Mouse (Mus musculus): ENCODE results near the gene Acsbg2. TPM values are rescaled to one million over a fixed set of nuclear protein-coding genes. Genes with fewer than 3 reads are reported as not detected.

Gene Acsbg2
- total and polyA plus RNA-seq, 2 experiments: not detected

DNA sequence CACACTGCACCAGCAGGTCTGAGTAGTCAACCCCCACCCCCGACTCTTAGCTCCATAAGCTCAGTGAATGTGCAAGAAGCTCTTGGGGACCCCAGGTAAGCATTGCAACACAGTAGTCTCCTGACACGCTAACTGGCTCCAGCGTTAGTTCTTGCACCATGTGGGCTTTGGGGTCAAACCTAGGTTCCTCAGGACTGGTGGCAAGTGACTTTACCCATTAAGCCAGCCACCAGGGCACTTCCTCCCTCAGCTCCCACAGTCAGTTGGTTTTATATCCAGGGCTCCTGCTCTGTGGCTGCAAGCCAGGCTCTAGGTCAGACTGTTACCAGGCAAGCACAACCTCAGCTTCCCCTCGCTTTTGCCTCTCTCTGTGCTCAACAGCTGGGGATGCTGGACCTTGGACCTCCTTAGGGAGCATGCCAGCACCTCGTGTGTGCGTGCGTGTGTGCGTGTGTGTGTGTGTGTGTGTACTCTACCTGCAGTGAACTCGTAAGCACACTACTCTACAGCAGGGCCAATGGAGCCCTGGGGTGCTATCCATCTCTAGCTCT lies 21.2 kb upstream of the Acsbg2 start:
- H3K27ac ChIP-seq (replicated peaks; ENCODE audit: insufficient read depth, low read depth, low read length): no peak overlapping the region
- H3K27me3 ChIP-seq (ENCODE audit: control insufficient read depth, insufficient read depth, low read length): no peaks in the 10 kb centered on the region
- no peak overlapping the region for H3K4me3 ChIP-seq (ENCODE audit: insufficient read depth, low read depth, low read length)
- WGBS: 83% methylated on average over 9 of the region's 9 CpGs
- H3K9ac ChIP-seq (ENCODE audit: low read depth, low read length): no peak overlapping the region
- no peaks in the 10 kb centered on the region for H3K79me2 ChIP-seq (ENCODE audit: control insufficient read depth, insufficient read depth, low read length)
- H3K4me1 ChIP-seq (ENCODE audit: control insufficient read depth, insufficient read depth, low read length): no peaks in the 10 kb centered on the region
- no peak for DNase-seq (ENCODE audit: extremely low read depth, low read depth, low spot score)
- TF ChIP-seq POLR2A (IDR thresholded peaks at IDR 0.05; ENCODE audit: extremely low read depth, insufficient read depth, low read length) (no peak), CTCF (IDR thresholded peaks at IDR 0.05; ENCODE audit: low read depth, low read length) (no peak)
- peaks cover 1% of the 10 kb centered on the region; the same call in 1 of the 2 replicates for H3K36me3 ChIP-seq (ENCODE audit: control insufficient read depth, insufficient read depth, low read length)

DNA sequence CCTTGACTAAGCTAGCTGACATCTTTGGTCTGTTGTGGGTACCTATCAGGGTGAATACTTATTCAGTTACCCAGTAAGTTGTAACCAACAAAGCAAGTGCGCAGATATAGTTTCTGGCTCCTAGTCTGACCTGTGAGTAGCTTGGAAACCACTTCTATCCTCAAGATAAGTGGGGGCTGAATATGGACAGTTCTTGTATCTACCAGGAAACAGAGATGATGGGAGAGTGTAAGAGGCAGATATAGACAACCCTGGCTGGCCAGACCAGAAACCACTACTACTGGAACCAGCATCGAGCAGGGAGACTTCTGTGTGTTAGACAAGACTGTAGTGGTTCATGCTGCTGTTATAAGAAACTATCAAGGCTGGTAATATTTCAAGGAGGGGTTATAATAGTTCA lies 15.8 kb upstream of the Acsbg2 start:
- no peak for TF ChIP-seq CTCF (IDR thresholded peaks at IDR 0.05; ENCODE audit: low read depth, low read length)
- no peak overlapping the region for H3K4me3 ChIP-seq (ENCODE audit: insufficient read depth, low read depth, low read length)
- no peaks in the 10 kb centered on the region for H3K79me2 ChIP-seq (ENCODE audit: control insufficient read depth, insufficient read depth, low read length)
- peaks cover 1% of the 10 kb centered on the region; the same call in 1 of the 2 replicates for H3K36me3 ChIP-seq (ENCODE audit: control insufficient read depth, insufficient read depth, low read length)
- no peak overlapping the region for H3K27ac ChIP-seq (replicated peaks; ENCODE audit: insufficient read depth, low read depth, low read length)
- 98% methylated on average over 2 of the region's 2 CpGs for WGBS
- no peak overlapping the region for H3K9ac ChIP-seq (ENCODE audit: low read depth, low read length)
- H3K27me3 ChIP-seq (ENCODE audit: control insufficient read depth, insufficient read depth, low read length): no peaks in the 10 kb centered on the region
- no peak for DNase-seq (ENCODE audit: extremely low read depth, low read depth, low spot score)
- no peaks in the 10 kb centered on the region for H3K4me1 ChIP-seq (ENCODE audit: control insufficient read depth, insufficient read depth, low read length)

DNA sequence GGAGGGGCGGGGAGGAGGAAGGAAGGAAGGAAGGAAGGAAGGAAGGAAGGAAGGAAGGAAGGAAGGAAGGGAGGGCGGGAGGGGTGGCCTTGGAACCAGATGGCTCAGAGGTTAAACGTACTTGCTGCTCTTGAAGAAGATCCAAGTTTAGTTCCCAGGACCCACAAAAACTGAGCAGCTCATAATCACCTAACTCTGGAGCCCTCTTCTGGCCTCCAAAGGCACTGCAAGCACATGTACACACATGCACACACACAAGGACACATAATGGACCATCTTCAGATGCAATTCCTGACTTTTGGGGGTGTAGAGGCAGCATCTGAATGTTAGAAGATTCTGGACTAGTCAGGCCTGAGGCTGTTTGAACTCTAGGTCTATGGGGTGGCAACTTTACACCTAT lies 13.8 kb upstream of the Acsbg2 start:
- H3K27ac ChIP-seq (replicated peaks; ENCODE audit: insufficient read depth, low read depth, low read length): no peak overlapping the region
- H3K4me3 ChIP-seq (ENCODE audit: insufficient read depth, low read depth, low read length): no peak overlapping the region
- 78% methylated on average over 2 of the region's 3 CpGs for WGBS
- no peak for DNase-seq (ENCODE audit: extremely low read depth, low read depth, low spot score)
- no peaks in the 10 kb centered on the region for H3K27me3 ChIP-seq (ENCODE audit: control insufficient read depth, insufficient read depth, low read length)
- no peaks in the 10 kb centered on the region for H3K79me2 ChIP-seq (ENCODE audit: control insufficient read depth, insufficient read depth, low read length)
- H3K4me1 ChIP-seq (ENCODE audit: control insufficient read depth, insufficient read depth, low read length): no peaks in the 10 kb centered on the region
- TF ChIP-seq CTCF (IDR thresholded peaks at IDR 0.05; ENCODE audit: low read depth, low read length) (0 out of 2 replicates have a peak, but pooled peaks have one; percentile 9), POLR2A (IDR thresholded peaks at IDR 0.05; ENCODE audit: extremely low read depth, insufficient read depth, low read length) (no peak)
- peaks cover 1% of the 10 kb centered on the region; the same call in 1 of the 2 replicates for H3K36me3 ChIP-seq (ENCODE audit: control insufficient read depth, insufficient read depth, low read length)
- no peak overlapping the region for H3K9ac ChIP-seq (ENCODE audit: low read depth, low read length)

DNA sequence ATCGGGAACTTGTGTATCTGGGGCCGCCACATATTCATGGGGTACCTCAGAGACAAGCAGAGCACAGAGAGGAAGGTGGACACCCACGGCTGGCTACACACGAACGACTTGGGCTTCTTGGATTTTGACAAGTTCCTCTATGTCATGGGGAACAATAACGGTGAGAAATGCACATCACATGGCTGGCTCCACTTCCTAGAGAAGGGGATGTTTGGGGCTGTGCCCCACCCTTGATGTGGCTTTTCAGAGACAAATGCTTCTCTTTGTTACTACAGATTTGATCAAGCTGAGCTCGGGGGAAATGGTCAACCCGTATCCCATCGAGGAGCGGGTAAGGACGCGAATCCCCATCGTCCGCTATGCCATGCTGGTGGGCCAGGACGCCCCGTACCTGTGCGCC lies 10.6 kb upstream of the Acsbg2 start:
- Histone ChIP-seq H3K4me1 (ENCODE audit: control insufficient read depth, insufficient read depth, low read length) (no peaks in the 10 kb centered on the region), H3K79me2 (ENCODE audit: control insufficient read depth, insufficient read depth, low read length) (no peaks in the 10 kb centered on the region), H3K36me3 (ENCODE audit: control insufficient read depth, insufficient read depth, low read length) (no peaks in the 10 kb centered on the region), H3K27ac (replicated peaks; ENCODE audit: insufficient read depth, low read depth, low read length) (no peak overlapping the region), H3K4me3 (ENCODE audit: insufficient read depth, low read depth, low read length) (no peak overlapping the region), H3K9ac (ENCODE audit: low read depth, low read length) (no peak overlapping the region), H3K27me3 (ENCODE audit: control insufficient read depth, insufficient read depth, low read length) (no peaks in the 10 kb centered on the region)
- 88% methylated on average over 17 of the region's 17 CpGs for whole genome bisulfite sequencing
- no peak for TF ChIP-seq POLR2A (IDR thresholded peaks at IDR 0.05; ENCODE audit: extremely low read depth, insufficient read depth, low read length)
- TF ChIP-seq CTCF (IDR thresholded peaks at IDR 0.05; ENCODE audit: low read depth, low read length): no peak
- DNase-seq (ENCODE audit: extremely low read depth, low read depth, low spot score): no peak

DNA sequence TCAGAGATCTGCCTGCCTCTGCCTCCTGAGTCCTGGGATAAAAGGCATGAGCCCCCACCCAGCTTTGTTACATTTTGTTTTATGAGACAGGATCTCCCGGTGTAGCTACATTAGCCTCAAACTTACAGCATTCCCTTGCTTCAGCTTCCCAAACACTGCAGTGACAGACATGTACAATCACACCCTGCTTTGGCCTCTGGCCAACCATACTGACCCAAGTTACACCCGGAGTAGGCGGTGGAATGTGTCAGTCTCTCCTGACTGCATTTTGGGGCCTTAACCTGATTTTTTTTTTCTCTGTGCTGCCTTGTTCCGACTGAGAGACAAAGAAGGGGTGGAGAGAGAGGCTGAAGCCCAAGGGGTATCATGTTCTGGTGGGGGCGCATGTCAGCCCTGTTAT lies 10.1 kb upstream of the Acsbg2 start:
- H3K4me1 ChIP-seq (ENCODE audit: control insufficient read depth, insufficient read depth, low read length): no peaks in the 10 kb centered on the region
- H3K36me3 ChIP-seq (ENCODE audit: control insufficient read depth, insufficient read depth, low read length): no peaks in the 10 kb centered on the region
- 42% methylated on average over 5 of the region's 5 CpGs for WGBS
- no peak overlapping the region for H3K27ac ChIP-seq (replicated peaks; ENCODE audit: insufficient read depth, low read depth, low read length)
- H3K79me2 ChIP-seq (ENCODE audit: control insufficient read depth, insufficient read depth, low read length): no peaks in the 10 kb centered on the region
- no peaks in the 10 kb centered on the region for H3K27me3 ChIP-seq (ENCODE audit: control insufficient read depth, insufficient read depth, low read length)
- TF ChIP-seq CTCF (IDR thresholded peaks at IDR 0.05; ENCODE audit: low read depth, low read length) (no peak), POLR2A (IDR thresholded peaks at IDR 0.05; ENCODE audit: extremely low read depth, insufficient read depth, low read length) (no peak)
- no peak overlapping the region for H3K4me3 ChIP-seq (ENCODE audit: insufficient read depth, low read depth, low read length)
- H3K9ac ChIP-seq (ENCODE audit: low read depth, low read length): no peak overlapping the region
- DNase-seq (ENCODE audit: extremely low read depth, low read depth, low spot score): peak; percentile 14

DNA sequence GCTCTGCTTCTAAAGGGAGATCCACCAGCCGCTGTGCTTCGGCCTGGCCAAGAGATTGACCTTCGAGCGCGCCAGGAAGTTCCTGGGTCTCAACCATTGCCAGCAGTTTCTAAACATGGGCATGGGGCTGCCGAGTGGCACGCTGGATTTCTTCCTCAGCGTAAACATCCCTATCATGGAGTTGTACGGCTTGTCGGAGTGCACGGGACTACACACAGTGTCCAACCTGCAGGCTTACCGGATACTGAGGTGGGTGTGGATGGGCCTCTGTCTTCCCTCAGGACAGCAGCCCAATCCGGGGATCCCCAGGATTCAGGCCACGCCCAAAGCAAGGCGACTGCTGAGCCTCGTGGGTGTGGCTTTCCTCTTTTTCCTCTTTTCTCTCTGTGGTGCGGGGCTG lies 9.4 kb upstream of the Acsbg2 start:
- H3K4me3 ChIP-seq (ENCODE audit: insufficient read depth, low read depth, low read length): no peak overlapping the region
- no peak overlapping the region for H3K9ac ChIP-seq (ENCODE audit: low read depth, low read length)
- H3K79me2 ChIP-seq (ENCODE audit: control insufficient read depth, insufficient read depth, low read length): no peaks in the 10 kb centered on the region
- H3K27me3 ChIP-seq (ENCODE audit: control insufficient read depth, insufficient read depth, low read length): no peaks in the 10 kb centered on the region
- 34% methylated on average over 17 of the region's 17 CpGs for whole genome bisulfite sequencing
- TF ChIP-seq POLR2A (IDR thresholded peaks at IDR 0.05; ENCODE audit: extremely low read depth, insufficient read depth, low read length) (no peak), CTCF (IDR thresholded peaks at IDR 0.05; ENCODE audit: low read depth, low read length) (no peak)
- no peak for DNase-seq (ENCODE audit: extremely low read depth, low read depth, low spot score)
- no peaks in the 10 kb centered on the region for H3K36me3 ChIP-seq (ENCODE audit: control insufficient read depth, insufficient read depth, low read length)
- H3K27ac ChIP-seq (replicated peaks; ENCODE audit: insufficient read depth, low read depth, low read length): no peak overlapping the region
- no peaks in the 10 kb centered on the region for H3K4me1 ChIP-seq (ENCODE audit: control insufficient read depth, insufficient read depth, low read length)

Data from liver, adult 2 months (tissue).